Comparison of ENCODE assay signal across 28 mouse cellular contexts in genomic region chr2:24317919-24318598, GRCm38 (mm10). TPM values are rescaled to one million over a fixed set of nuclear protein-coding genes. Genes with fewer than 3 reads are reported as not detected.
A peak's percentile ranks its signal among the peaks of the same experiment; 100 is the strongest.
DNase-seq lines count a peak whose midpoint lies in the region; ATAC-seq and TF ChIP-seq lines count a peak whose summit lies in the region.
"Had no signal": no experiment of that assay in that cellular context is flagged by ENCODE, and none has a peak within 500 bp of the region (broad histone marks: within the 10 kb centered on the region; RNA-seq: fewer than 3 reads in every experiment).

No protein-coding gene starts in this region.

- H3K27ac ChIP-seq in intestine, postnatal 0 days (ENCODE audit: low read depth, low read length) = no peak overlapping the region
- H3K27ac ChIP-seq in stomach, postnatal 0 days (replicated peaks) = 0 out of 2 replicates have a peak overlapping the region, but pooled peaks have one; percentile 40
- H3K27ac ChIP-seq: embryonic facial prominence, embryonic 13.5 days; forebrain, embryonic 12.5 days; hindbrain, embryonic 12.5 days had no signal

- H3K27me3 ChIP-seq in intestine, postnatal 0 days (replicated peaks; ENCODE audit: control insufficient read depth, insufficient read depth, low read length) = no peaks in the 10 kb centered on the region
- no peaks in the 10 kb centered on the region for H3K27me3 ChIP-seq in stomach, postnatal 0 days (ENCODE audit: control insufficient read depth, insufficient read depth, low read length)
- H3K27me3 ChIP-seq: embryonic facial prominence, embryonic 13.5 days; forebrain, embryonic 12.5 days; hindbrain, embryonic 12.5 days had no signal

- no peaks in the 10 kb centered on the region for H3K4me1 ChIP-seq in intestine, postnatal 0 days (replicated peaks; ENCODE audit: control insufficient read depth, insufficient read depth, low read length)
- H3K4me1 ChIP-seq in stomach, postnatal 0 days (replicated peaks; ENCODE audit: control insufficient read depth, insufficient read depth) = no peaks in the 10 kb centered on the region
- H3K4me1 ChIP-seq: embryonic facial prominence, embryonic 13.5 days; forebrain, embryonic 12.5 days; hindbrain, embryonic 12.5 days had no signal

- DNase-seq in adrenal gland, adult 2 months = peak; percentile 20
- no peak for DNase-seq in adrenal gland, postnatal 4 days (ENCODE audit: low spot score in 2 of 2)
- DNase-seq in urinary bladder, postnatal 14 days (ENCODE audit: low spot score) = peak; percentile 14
- DNase-seq in urinary bladder, adult 2 months (ENCODE audit: low spot score) = no peak
- DNase-seq in stomach, postnatal 0 days (ENCODE audit: low spot score) = peak; percentile 15
- DNase-seq in neural tube, embryonic 10.5 days (ENCODE audit: extremely low spot score, low spot score) = no peak
- no peak for DNase-seq in retina, postnatal 1 day
- DNase-seq: adrenal gland, postnatal 25 days; cerebellum, adult 11 months; cerebellum, adult 8-10 months; cerebellum, postnatal 14 days; forebrain, postnatal 0 days; gastrocnemius, postnatal 14 days; heart, postnatal 10 days; heart, postnatal 4 days had no signal

- no peak overlapping the region for H3K9ac ChIP-seq in intestine, postnatal 0 days (ENCODE audit: low read depth, low read length)
- H3K9ac ChIP-seq in stomach, postnatal 0 days (ENCODE audit: low read length) = no peak overlapping the region
- H3K9ac ChIP-seq: embryonic facial prominence, embryonic 13.5 days; forebrain, embryonic 12.5 days; forebrain, postnatal 0 days; hindbrain, embryonic 12.5 days had no signal

- WGBS in intestine, postnatal 0 days = 59% methylated on average over 4 of the region's 4 CpGs
- 54% methylated on average over 4 of the region's 4 CpGs for WGBS in stomach, postnatal 0 days

- peak; percentile 25; the same call in 1 of the 2 replicates for ATAC-seq in intestine, postnatal 0 days
- ATAC-seq in stomach, postnatal 0 days (ENCODE audit: low FRiP score, low TSS enrichment) = 0 out of 2 replicates have a peak, but pooled peaks have one; percentile 59
- ATAC-seq: forebrain, postnatal 0 days; hindbrain, embryonic 16.5 days had no signal

- TF ChIP-seq CTCF in intestine, postnatal 0 days (IDR thresholded peaks at IDR 0.05; ENCODE audit: low read depth) = no peak
- no peak for TF ChIP-seq CTCF in stomach, postnatal 0 days (IDR thresholded peaks at IDR 0.05; ENCODE audit: low read depth)

- no peaks in the 10 kb centered on the region for H3K36me3 ChIP-seq in intestine, postnatal 0 days (ENCODE audit: control insufficient read depth, insufficient read depth)
- H3K36me3 ChIP-seq in stomach, postnatal 0 days (ENCODE audit: control insufficient read depth, insufficient read depth, low read length) = no peaks in the 10 kb centered on the region
- H3K36me3 ChIP-seq: embryonic facial prominence, embryonic 13.5 days; forebrain, embryonic 12.5 days; hindbrain, embryonic 12.5 days had no signal

- TF ChIP-seq EP300 in stomach, postnatal 0 days (optimal IDR thresholded peaks at IDR 0.05) = no peak

- H3K4me2 ChIP-seq in intestine, postnatal 0 days (replicated peaks; ENCODE audit: low read depth) = no peak overlapping the region
- no peak overlapping the region for H3K4me2 ChIP-seq in stomach, postnatal 0 days (replicated peaks; ENCODE audit: low read depth)
- H3K4me2 ChIP-seq: embryonic facial prominence, embryonic 13.5 days; forebrain, embryonic 12.5 days; hindbrain, embryonic 12.5 days had no signal

- H3K4me3 ChIP-seq in intestine, postnatal 0 days (ENCODE audit: low read depth, low read length) = no peak overlapping the region
- no peak overlapping the region for H3K4me3 ChIP-seq in stomach, postnatal 0 days (ENCODE audit: low read depth, low read length)
- H3K4me3 ChIP-seq: embryonic facial prominence, embryonic 13.5 days; forebrain, embryonic 12.5 days; hindbrain, embryonic 12.5 days had no signal

- no peaks in the 10 kb centered on the region for H3K9me3 ChIP-seq in intestine, postnatal 0 days (ENCODE audit: control insufficient read depth)
- H3K9me3 ChIP-seq in stomach, postnatal 0 days (ENCODE audit: control insufficient read depth, low read length) = no peaks in the 10 kb centered on the region
- H3K9me3 ChIP-seq: embryonic facial prominence, embryonic 13.5 days; forebrain, embryonic 12.5 days; hindbrain, embryonic 12.5 days had no signal

RNA-seq across cellular contexts. Expression of gene Il1rn, which starts 18.6 kb away (rescaled TPM):
- total RNA-seq in adrenal gland, adult 2 months (2021) = under 1 TPM; 0.52 to 0.73 TPM
- polyA plus RNA-seq in adrenal gland, adult 2 months (2012; rRNA removed) = 0.06 and 0.07 TPM in 2 replicates
- total RNA-seq in adrenal gland, postnatal 4 days (2021) = under 1 TPM; 0.28 to 0.99 TPM
- 5.2 and 7.6 TPM in 2 replicates for polyA plus RNA-seq in urinary bladder, adult 2 months (2012; rRNA removed)
- 0.23 and 0.51 TPM in 2 replicates for polyA plus RNA-seq in intestine, postnatal 0 days (2015; fragmentation: Nextera tagmentation; extraction: Ambion mirVana)
- polyA plus RNA-seq in stomach, postnatal 0 days (2015; fragmentation: Nextera tagmentation; extraction: Ambion mirVana) = 22.4 and 30.0 TPM in 2 replicates
- total RNA-seq: forebrain, postnatal 0 days; gastrocnemius, adult 18-20 months; gastrocnemius, postnatal 14 days; MEL had no signal
- polyA plus RNA-seq: cortical plate, adult 2 months; forebrain, embryonic 12.5 days; forebrain, postnatal 0 days; hindbrain, embryonic 12.5 days had no signal

RNA-seq across cellular contexts. Expression of gene Il1f10, which starts 27.1 kb away (rescaled TPM):
- not detected for total RNA-seq in adrenal gland, adult 2 months (2021)
- polyA plus RNA-seq in adrenal gland, adult 2 months (2012; rRNA removed) = not detected in 2 replicates
- not detected for total RNA-seq in adrenal gland, postnatal 4 days (2021)
- not detected in 2 replicates for polyA plus RNA-seq in urinary bladder, adult 2 months (2012; rRNA removed)
- not detected in 2 replicates for polyA plus RNA-seq in intestine, postnatal 0 days (2015; fragmentation: Nextera tagmentation; extraction: Ambion mirVana)
- polyA plus RNA-seq in stomach, postnatal 0 days (2015; fragmentation: Nextera tagmentation; extraction: Ambion mirVana) = 0.39 and 0.40 TPM in 2 replicates
- total RNA-seq: adrenal gland, adult 18-20 months; adrenal gland, postnatal 25 days; forebrain, postnatal 0 days; gastrocnemius, adult 18-20 months; gastrocnemius, postnatal 14 days; heart, postnatal 10 days; heart, postnatal 4 days; MEL had no signal
- polyA plus RNA-seq: brain, embryonic 14.5 days; C2C12; cortical plate, adult 2 months; embryonic facial prominence, embryonic 13.5 days; forebrain, embryonic 12.5 days; forebrain, postnatal 0 days; gonadal fat pad, adult 2 months; heart, embryonic 14.5 days; hindbrain, embryonic 12.5 days; hindbrain, embryonic 16.5 days had no signal

RNA-seq across cellular contexts. Expression of gene Il1f5, which starts 41.3 kb away (rescaled TPM):
- total RNA-seq in adrenal gland, adult 2 months (2021) = not detected
- polyA plus RNA-seq in adrenal gland, adult 2 months (2012; rRNA removed) = not detected in 2 replicates
- not detected for total RNA-seq in adrenal gland, postnatal 4 days (2021)
- 0.04 TPM in 1 of 2 replicates, not detected in the other for polyA plus RNA-seq in urinary bladder, adult 2 months (2012; rRNA removed)
- not detected in 2 replicates for polyA plus RNA-seq in intestine, postnatal 0 days (2015; fragmentation: Nextera tagmentation; extraction: Ambion mirVana)
- 114 and 116 TPM in 2 replicates for polyA plus RNA-seq in stomach, postnatal 0 days (2015; fragmentation: Nextera tagmentation; extraction: Ambion mirVana)
- total RNA-seq: adrenal gland, adult 18-20 months; adrenal gland, postnatal 25 days; forebrain, postnatal 0 days; gastrocnemius, adult 18-20 months; gastrocnemius, postnatal 14 days; heart, postnatal 10 days; heart, postnatal 4 days; MEL had no signal
- polyA plus RNA-seq: C2C12; forebrain, embryonic 12.5 days; forebrain, postnatal 0 days; heart, embryonic 14.5 days; hindbrain, embryonic 12.5 days; hindbrain, embryonic 16.5 days had no signal

RNA-seq across cellular contexts. Expression of gene Psd4, which starts 49.3 kb away (rescaled TPM):
- total RNA-seq in adrenal gland, adult 2 months (2021) = 1 to 10 TPM; 2.3 to 2.6 TPM
- 0.67 and 0.84 TPM in 2 replicates for polyA plus RNA-seq in adrenal gland, adult 2 months (2012; rRNA removed)
- total RNA-seq in adrenal gland, postnatal 4 days (2021) = 1 to 10 TPM; 1.6 to 3.1 TPM
- 17.9 and 22.3 TPM in 2 replicates for polyA plus RNA-seq in urinary bladder, adult 2 months (2012; rRNA removed)
- polyA plus RNA-seq in intestine, postnatal 0 days (2015; fragmentation: Nextera tagmentation; extraction: Ambion mirVana) = 5.2 and 5.4 TPM in 2 replicates
- polyA plus RNA-seq in stomach, postnatal 0 days (2015; fragmentation: Nextera tagmentation; extraction: Ambion mirVana) = 9.2 and 10.2 TPM in 2 replicates
- total RNA-seq: MEL had no signal

Comparison
In these comparisons a context has a peak if more than half of its experiments do, and no peak if none do; other contexts are left out.
1. DNase-seq: peak in adrenal gland, adult 2 months (single experiment), urinary bladder, postnatal 14 days (single experiment) and stomach, postnatal 0 days (single experiment); none in adrenal gland, postnatal 4 days (0 of 2), urinary bladder, adult 2 months (single experiment), neural tube, embryonic 10.5 days (single experiment) and retina, postnatal 1 day (single experiment).
2. RNA of gene Il1f5, which starts 41.3 kb away (polyA plus RNA-seq): 114 to 116 TPM in stomach, postnatal 0 days; 0.04 TPM in urinary bladder, adult 2 months, not detected in adrenal gland, adult 2 months and not detected in intestine, postnatal 0 days; every median in the first group is over 100 times any median in the second.